Mouse (Mus musculus) spleen, embryonic (tissue): ENCODE data around the gene Pde6d.
"Not testable (repeated sequence)": the region's sequence is repeated elsewhere in the genome, so short reads cannot be mapped to it uniquely, and the experiment has no call there.

Experiments
- CTCF ChIA-PET: fragments of 350-600 bp; sonication (Branson Sonifier 250); formaldehyde crosslinking; loops from one replicate; lab custom pipeline; 2022; lab: Charles Lee

Pde6d gene

GRCm38 (mm10) chr1:86569292-86569860 lies 13.1 kb downstream of the Pde6d start:
- CTCF ChIA-PET: no interaction called here

GRCm38 (mm10) chr1:86568409-86568808 lies 14.0 kb downstream of the Pde6d start:
- CTCF ChIA-PET: interaction anchor here (0.6 kb wide), 1 partner anchor 152 kb away, joined by 4 read pairs; no protein-coding TSS in a partner anchor

GRCm38 (mm10) chr1:86562663-86563062 lies 19.8 kb downstream of the Pde6d start:
- CTCF ChIA-PET: no interaction called here

GRCm38 (mm10) chr1:86559232-86559631 lies 23.2 kb downstream of the Pde6d start:
- CTCF ChIA-PET: no interaction called here

GRCm38 (mm10) chr1:86557872-86558271 lies 24.6 kb downstream of the Pde6d start:
- CTCF ChIA-PET: no interaction called here

GRCm38 (mm10) chr1:86555665-86556064 lies 26.8 kb downstream of the Pde6d start:
- CTCF ChIA-PET: no interaction called here

GRCm38 (mm10) chr1:86551877-86552276 lies 30.6 kb downstream of the Pde6d start:
- CTCF ChIA-PET: no interaction called here

- CTCF ChIA-PET: no interaction called here
Observed at GRCm38 (mm10) chr1:86551299-86551698, 31.1 kb downstream of the Pde6d start.

- CTCF ChIA-PET: no interaction called here
Observed at GRCm38 (mm10) chr1:86546797-86547196, 35.6 kb downstream of the Pde6d start.

GRCm38 (mm10) chr1:86542584-86542983 lies 39.8 kb downstream of the Pde6d start:
- CTCF ChIA-PET: interaction anchor here (0.6 kb wide), 1 partner anchor 67 kb away, joined by 6 read pairs; no protein-coding TSS in a partner anchor

- CTCF ChIA-PET: not testable (repeated sequence)
Observed at GRCm38 (mm10) chr1:86539583-86539982, 42.8 kb downstream of the Pde6d start.

- CTCF ChIA-PET: interaction anchor here (0.6 to 0.8 kb wide), 3 partner anchors 61 to 122 kb away, joined by 3 to 4 read pairs (median 3); no protein-coding TSS in a partner anchor
Observed at GRCm38 (mm10) chr1:86538383-86538782, 44.0 kb downstream of the Pde6d start.

GRCm38 (mm10) chr1:86533411-86534130 lies 48.9 kb downstream of the Pde6d start:
- CTCF ChIA-PET: interaction anchor here (0.5 to 0.7 kb wide), 2 partner anchors 33 to 773 kb away, joined by 3 to 5 read pairs; no protein-coding TSS in a partner anchor

- CTCF ChIA-PET: interaction anchor here (0.6 to 1.7 kb wide), 3 partner anchors 17 to 92 kb away, joined by 4 to 10 read pairs (median 7); no protein-coding TSS in a partner anchor
Observed at GRCm38 (mm10) chr1:86532362-86533051, 49.9 kb downstream of the Pde6d start.

- CTCF ChIA-PET: interaction anchor here (0.6 to 1.7 kb wide), 5 partner anchors 16 to 91 kb away, joined by 3 to 10 read pairs (median 4); no protein-coding TSS in a partner anchor
Observed at GRCm38 (mm10) chr1:86531547-86532321, 50.7 kb downstream of the Pde6d start.

GRCm38 (mm10) chr1:86530871-86531546 lies 51.4 kb downstream of the Pde6d start:
- CTCF ChIA-PET: interaction anchor here (0.6 to 1.7 kb wide), 7 partner anchors 19 to 90 kb away, joined by 3 to 7 read pairs (median 4); no protein-coding TSS in a partner anchor

GRCm38 (mm10) chr1:86529590-86529989 lies 52.8 kb downstream of the Pde6d start:
- CTCF ChIA-PET: interaction anchor here (0.7 to 2.1 kb wide), 3 partner anchors 10 to 27 kb away, joined by 3 to 11 read pairs (median 8); no protein-coding TSS in a partner anchor

GRCm38 (mm10) chr1:86528571-86529180 lies 53.8 kb downstream of the Pde6d start:
- CTCF ChIA-PET: interaction anchor here (1.1 to 2.1 kb wide), 7 partner anchors 16 to 91 kb away, joined by 3 to 11 read pairs (median 6); no protein-coding TSS in a partner anchor

GRCm38 (mm10) chr1:86527599-86528486 lies 54.6 kb downstream of the Pde6d start:
- CTCF ChIA-PET: interaction anchor here (1.1 to 2.1 kb wide), 8 partner anchors 15 to 90 kb away, joined by 3 to 11 read pairs (median 6); no protein-coding TSS in a partner anchor
